Mouse (Mus musculus): ENCODE measurements at regions not wholly inside any gene's neighbourhood (a gene's known extent, or its start where the extent isn't known, plus 50 kb on each side); places are given as distances from the start of the nearest gene placed in this dataset.

GRCm38 (mm10) chr2:92694797-92695196 lies 95.3 kb downstream of the Chst1 start:
- Histone ChIP-seq H3K27me3 (ENCODE audit: control insufficient read depth, insufficient read depth, low read length) (no peaks in the 10 kb centered on the region), H3K9me3 (ENCODE audit: control insufficient read depth, low read length) (no peaks in the 10 kb centered on the region), H3K4me1 (replicated peaks; ENCODE audit: control insufficient read depth, insufficient read depth, low read length) (no peaks in the 10 kb centered on the region), H3K4me3 (replicated peaks; ENCODE audit: low read length) (no peak overlapping the region), H3K4me2 (replicated peaks) (no peak overlapping the region), H3K36me3 (replicated peaks; ENCODE audit: control insufficient read depth, insufficient read depth) (no peaks in the 10 kb centered on the region), H3K9ac (no peak overlapping the region), H3K27ac (no peak overlapping the region)
- 87% methylated on average over 2 of the region's 2 CpGs for WGBS
- ATAC-seq (ENCODE audit: low FRiP score), result no peak
- DNase-seq (ENCODE audit: low spot score), result no peak

GRCm38 (mm10) chr2:92695869-92696268 lies 96.4 kb downstream of the Chst1 start:
- Histone ChIP-seq H3K9me3 (ENCODE audit: control insufficient read depth, low read length) (no peaks in the 10 kb centered on the region), H3K4me3 (replicated peaks; ENCODE audit: low read length) (no peak overlapping the region), H3K27me3 (ENCODE audit: control insufficient read depth, insufficient read depth, low read length) (no peaks in the 10 kb centered on the region), H3K27ac (no peak overlapping the region), H3K4me2 (replicated peaks) (no peak overlapping the region), H3K9ac (no peak overlapping the region), H3K36me3 (replicated peaks; ENCODE audit: control insufficient read depth, insufficient read depth) (no peaks in the 10 kb centered on the region), H3K4me1 (replicated peaks; ENCODE audit: control insufficient read depth, insufficient read depth, low read length) (no peaks in the 10 kb centered on the region)
- ATAC-seq (ENCODE audit: low FRiP score) (peak; percentile 46; the same call in 1 of the 2 replicates), DNase-seq (ENCODE audit: low spot score) (peak; percentile 44)
- whole genome bisulfite sequencing, result 14% methylated on average over 3 of the region's 3 CpGs

- WGBS, result 47% methylated on average over 5 of the region's 5 CpGs
- no peaks in the 10 kb centered on the region for H3K4me1 ChIP-seq (replicated peaks; ENCODE audit: control insufficient read depth, insufficient read depth, low read length)
- H3K9me3 ChIP-seq (ENCODE audit: control insufficient read depth, low read length), result no peaks in the 10 kb centered on the region
- ATAC-seq (ENCODE audit: low FRiP score) (no peak), DNase-seq (ENCODE audit: low spot score) (no peak)
- H3K27ac ChIP-seq, result no peak overlapping the region
- H3K4me3 ChIP-seq (replicated peaks; ENCODE audit: low read length), result no peak overlapping the region
- no peaks in the 10 kb centered on the region for H3K27me3 ChIP-seq (ENCODE audit: control insufficient read depth, insufficient read depth, low read length)
- no peak overlapping the region for H3K4me2 ChIP-seq (replicated peaks)
- no peak overlapping the region for H3K9ac ChIP-seq
- H3K36me3 ChIP-seq (replicated peaks; ENCODE audit: control insufficient read depth, insufficient read depth), result no peaks in the 10 kb centered on the region
These were observed 98.2 kb downstream of the Chst1 start for GRCm38 (mm10) chr2:92697721-92698120.

- no peak for ATAC-seq (ENCODE audit: low FRiP score)
- H3K27me3 ChIP-seq (ENCODE audit: control insufficient read depth, insufficient read depth, low read length), result no peaks in the 10 kb centered on the region
- DNase-seq (ENCODE audit: low spot score), result no peak
- H3K4me2 ChIP-seq (replicated peaks), result no peak overlapping the region
- H3K9ac ChIP-seq, result no peak overlapping the region
- H3K9me3 ChIP-seq (ENCODE audit: control insufficient read depth, low read length), result no peaks in the 10 kb centered on the region
- H3K36me3 ChIP-seq (replicated peaks; ENCODE audit: control insufficient read depth, insufficient read depth), result no peaks in the 10 kb centered on the region
- no peak overlapping the region for H3K4me3 ChIP-seq (replicated peaks; ENCODE audit: low read length)
- H3K27ac ChIP-seq, result no peak overlapping the region
- 0 out of 2 replicates have a peak, but pooled peaks cover 4% of the 10 kb centered on the region for H3K4me1 ChIP-seq (replicated peaks; ENCODE audit: control insufficient read depth, insufficient read depth, low read length)
- 80% methylated on average over 6 of the region's 6 CpGs for WGBS
These were observed 99.9 kb downstream of the Chst1 start for GRCm38 (mm10) chr2:92699360-92699759.

GRCm38 (mm10) chr2:92704035-92704434 lies 104.5 kb downstream of the Chst1 start:
- no peak for DNase-seq (ENCODE audit: low spot score)
- no peak overlapping the region for H3K9ac ChIP-seq
- ATAC-seq (ENCODE audit: low FRiP score), result no peak

GRCm38 (mm10) chr2:92709668-92710067 lies 110.2 kb downstream of the Chst1 start:
- H3K4me3 ChIP-seq (replicated peaks; ENCODE audit: low read length), result no peak overlapping the region
- no peak overlapping the region for H3K9ac ChIP-seq
- no peak for ATAC-seq (ENCODE audit: low FRiP score)
- no peak overlapping the region for H3K27ac ChIP-seq
- peaks cover 28% of the 10 kb centered on the region for H3K4me1 ChIP-seq (replicated peaks; ENCODE audit: control insufficient read depth, insufficient read depth, low read length)
- H3K9me3 ChIP-seq (ENCODE audit: control insufficient read depth, low read length), result no peaks in the 10 kb centered on the region
- no peak overlapping the region for H3K4me2 ChIP-seq (replicated peaks)
- no peak for DNase-seq (ENCODE audit: low spot score)
- H3K36me3 ChIP-seq (replicated peaks; ENCODE audit: control insufficient read depth, insufficient read depth), result no peaks in the 10 kb centered on the region
- no peaks in the 10 kb centered on the region for H3K27me3 ChIP-seq (ENCODE audit: control insufficient read depth, insufficient read depth, low read length)
- WGBS, result 88% methylated on average over 3 of the region's 3 CpGs

More at GRCm38 (mm10) chr2:92704035-92704434, 104.5 kb downstream of the Chst1 start:
- H3K4me3 ChIP-seq (replicated peaks; ENCODE audit: low read length), result no peak overlapping the region
- no peaks in the 10 kb centered on the region for H3K9me3 ChIP-seq (ENCODE audit: control insufficient read depth, low read length)
- WGBS, result 31% methylated on average over 3 of the region's 3 CpGs
- H3K4me2 ChIP-seq (replicated peaks), result no peak overlapping the region
- H3K4me1 ChIP-seq (replicated peaks; ENCODE audit: control insufficient read depth, insufficient read depth, low read length), result 0 out of 2 replicates have a peak, but pooled peaks cover 4% of the 10 kb centered on the region
- H3K27me3 ChIP-seq (ENCODE audit: control insufficient read depth, insufficient read depth, low read length), result no peaks in the 10 kb centered on the region
- H3K36me3 ChIP-seq (replicated peaks; ENCODE audit: control insufficient read depth, insufficient read depth), result no peaks in the 10 kb centered on the region
- H3K27ac ChIP-seq, result no peak overlapping the region

- 32% methylated on average over 15 of the region's 15 CpGs for WGBS
- Histone ChIP-seq H3K4me2 (replicated peaks) (peak overlapping the region; percentile 22), H3K36me3 (replicated peaks; ENCODE audit: control insufficient read depth, insufficient read depth) (no peaks in the 10 kb centered on the region), H3K27ac (0 out of 2 replicates have a peak overlapping the region, but pooled peaks have one; percentile 68), H3K9me3 (ENCODE audit: control insufficient read depth, low read length) (no peaks in the 10 kb centered on the region), H3K27me3 (ENCODE audit: control insufficient read depth, insufficient read depth, low read length) (no peaks in the 10 kb centered on the region), H3K4me1 (replicated peaks; ENCODE audit: control insufficient read depth, insufficient read depth, low read length) (peaks cover 28% of the 10 kb centered on the region), H3K4me3 (replicated peaks; ENCODE audit: low read length) (no peak overlapping the region), H3K9ac (no peak overlapping the region)
- ATAC-seq (ENCODE audit: low FRiP score) (no peak), DNase-seq (ENCODE audit: low spot score) (no peak)
These were observed 111.7 kb downstream of the Chst1 start for GRCm38 (mm10) chr2:92711122-92711777.

GRCm38 (mm10) chr2:92712266-92713144 lies 113.0 kb downstream of the Chst1 start:
- no peaks in the 10 kb centered on the region for H3K36me3 ChIP-seq (replicated peaks; ENCODE audit: control insufficient read depth, insufficient read depth)
- no peak overlapping the region for H3K4me2 ChIP-seq (replicated peaks)
- 36% methylated on average over 11 of the region's 11 CpGs for WGBS
- peak overlapping the region; percentile 68 for H3K27ac ChIP-seq
- H3K27me3 ChIP-seq (ENCODE audit: control insufficient read depth, insufficient read depth, low read length), result no peaks in the 10 kb centered on the region
- H3K9me3 ChIP-seq (ENCODE audit: control insufficient read depth, low read length), result no peaks in the 10 kb centered on the region
- H3K4me1 ChIP-seq (replicated peaks; ENCODE audit: control insufficient read depth, insufficient read depth, low read length), result peaks cover 28% of the 10 kb centered on the region
- ATAC-seq (ENCODE audit: low FRiP score) (peak; percentile 71; the same call in 1 of the 2 replicates), DNase-seq (ENCODE audit: low spot score) (peak; percentile 83)
- no peak overlapping the region for H3K4me3 ChIP-seq (replicated peaks; ENCODE audit: low read length)
- H3K9ac ChIP-seq, result no peak overlapping the region

GRCm38 (mm10) chr2:92717706-92718105 lies 118.2 kb downstream of the Chst1 start:
- H3K27ac ChIP-seq, result no peak overlapping the region
- peaks cover 8% of the 10 kb centered on the region for H3K4me1 ChIP-seq (replicated peaks; ENCODE audit: control insufficient read depth, insufficient read depth, low read length)
- H3K9ac ChIP-seq, result no peak overlapping the region
- no peak for DNase-seq (ENCODE audit: low spot score)
- no peak overlapping the region for H3K4me3 ChIP-seq (replicated peaks; ENCODE audit: low read length)
- 54% methylated on average over 1 of the region's 3 CpGs for WGBS
- H3K9me3 ChIP-seq (ENCODE audit: control insufficient read depth, low read length), result no peaks in the 10 kb centered on the region
- H3K36me3 ChIP-seq (replicated peaks; ENCODE audit: control insufficient read depth, insufficient read depth), result no peaks in the 10 kb centered on the region
- H3K4me2 ChIP-seq (replicated peaks), result no peak overlapping the region
- no peak for ATAC-seq (ENCODE audit: low FRiP score)
- no peaks in the 10 kb centered on the region for H3K27me3 ChIP-seq (ENCODE audit: control insufficient read depth, insufficient read depth, low read length)

Data from hindbrain, embryonic 14.5 days (tissue).